Mouse (Mus musculus): ENCODE measurements at regions not wholly inside any gene's neighbourhood (a gene's known extent, or its start where the extent isn't known, plus 50 kb on each side); places are given as distances from the start of the nearest gene placed in this dataset.

DNA sequence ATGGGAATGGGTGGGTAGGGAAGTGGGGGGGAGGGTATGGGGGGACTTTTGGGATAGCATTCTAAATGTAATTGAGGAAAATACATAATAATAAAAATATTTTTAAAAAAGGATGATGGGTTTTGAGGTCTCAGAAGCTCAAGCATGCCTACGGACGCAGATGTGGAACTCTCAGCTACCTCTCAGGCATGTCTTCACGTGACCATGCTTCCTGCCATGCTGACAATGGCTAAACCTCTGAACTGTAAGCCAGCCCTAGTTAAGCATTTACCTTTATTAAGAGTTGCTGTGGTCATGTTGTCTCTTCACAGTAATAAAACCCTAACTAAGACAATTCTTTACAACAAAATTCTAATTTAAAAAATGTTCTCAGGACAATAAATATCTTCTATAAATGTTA, 80.0 kb downstream of the Tex36 start:
- no peak for DNase-seq (ENCODE audit: low spot score in 2 of 2)

DNA sequence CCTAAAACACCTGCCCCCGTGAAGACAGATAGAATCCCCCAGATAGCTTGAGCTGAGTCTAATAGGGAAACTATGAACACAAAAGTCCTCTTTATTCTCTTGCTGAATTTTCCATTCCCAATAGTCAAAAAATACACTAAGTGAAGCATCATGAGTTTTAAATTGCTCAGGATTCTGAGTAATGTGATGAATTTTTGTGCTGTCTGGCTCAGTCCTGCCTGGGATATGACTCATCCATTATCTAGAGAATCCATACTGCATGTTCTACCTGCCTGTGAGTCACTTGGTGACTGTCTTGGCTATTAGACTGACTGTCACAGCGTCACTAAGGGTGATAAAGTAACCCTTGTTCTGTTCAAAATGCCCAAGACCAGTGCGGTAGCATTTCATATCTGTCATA, 83.0 kb downstream of the Tex36 start:
- DNase-seq (ENCODE audit: low spot score in 2 of 2) = no peak

DNA sequence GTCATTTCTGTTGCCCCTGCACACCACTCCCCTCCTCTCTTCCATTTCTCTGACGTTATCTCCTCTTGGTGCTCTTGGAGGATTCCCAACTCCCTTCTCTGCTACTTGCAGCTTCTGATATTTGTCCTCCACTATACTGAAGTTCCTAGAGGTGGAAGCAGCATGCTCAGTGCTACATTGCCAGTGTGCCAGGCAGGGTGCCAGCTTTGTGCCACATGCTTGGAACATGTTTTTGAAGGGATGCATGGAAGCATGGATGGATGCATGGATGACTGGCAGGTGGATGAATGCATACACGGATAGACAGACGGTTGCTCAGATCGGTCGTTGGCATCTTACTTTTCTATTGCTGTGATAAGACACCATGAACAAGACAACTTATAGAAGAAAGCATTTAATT, 84.4 kb downstream of the Tex36 start:
- no peak for DNase-seq (ENCODE audit: low spot score in 2 of 2)

DNA sequence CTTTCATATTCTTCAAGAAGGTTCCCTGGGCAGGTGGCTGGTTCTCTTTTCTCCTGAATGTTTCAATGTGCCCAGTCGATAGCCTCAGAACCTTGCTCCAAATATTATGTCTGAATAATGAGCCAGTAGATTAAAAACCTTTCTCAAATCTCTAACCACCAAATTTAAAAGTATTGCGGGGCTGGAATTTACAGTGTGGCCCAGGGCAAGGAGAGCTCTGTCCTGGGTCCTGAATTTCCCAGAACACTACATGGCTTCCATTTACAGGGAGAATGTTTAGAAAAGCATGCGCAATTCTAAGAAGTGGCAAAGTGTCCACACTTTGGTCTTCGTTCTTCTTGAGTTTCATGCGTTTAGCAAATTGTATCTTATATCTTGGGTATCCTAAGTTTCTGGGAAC, 91.0 kb downstream of the Tex36 start:
- DNase-seq (ENCODE audit: low spot score in 2 of 2) = no peak

DNA sequence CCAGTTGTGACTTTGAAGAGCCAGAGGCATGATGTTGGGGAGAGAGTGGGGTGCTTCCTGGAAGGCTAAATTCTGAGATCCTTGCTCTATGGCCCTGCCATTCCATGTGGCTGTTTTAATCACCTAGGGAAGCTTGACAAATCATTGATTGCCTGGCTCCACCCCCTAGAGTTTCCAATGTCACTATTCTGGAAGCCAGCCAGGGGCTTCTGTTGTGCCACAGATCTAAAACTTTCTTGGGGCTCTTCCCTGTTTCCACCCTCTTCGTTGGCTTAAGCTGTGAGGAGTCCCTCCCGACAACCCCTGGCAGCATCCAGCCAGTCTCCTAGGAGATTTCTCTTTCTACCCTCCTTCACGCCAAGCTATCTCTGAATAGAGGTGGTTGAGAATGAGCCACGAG, 92.5 kb downstream of the Tex36 start:
- no peak for DNase-seq (ENCODE audit: low spot score in 2 of 2)

DNA sequence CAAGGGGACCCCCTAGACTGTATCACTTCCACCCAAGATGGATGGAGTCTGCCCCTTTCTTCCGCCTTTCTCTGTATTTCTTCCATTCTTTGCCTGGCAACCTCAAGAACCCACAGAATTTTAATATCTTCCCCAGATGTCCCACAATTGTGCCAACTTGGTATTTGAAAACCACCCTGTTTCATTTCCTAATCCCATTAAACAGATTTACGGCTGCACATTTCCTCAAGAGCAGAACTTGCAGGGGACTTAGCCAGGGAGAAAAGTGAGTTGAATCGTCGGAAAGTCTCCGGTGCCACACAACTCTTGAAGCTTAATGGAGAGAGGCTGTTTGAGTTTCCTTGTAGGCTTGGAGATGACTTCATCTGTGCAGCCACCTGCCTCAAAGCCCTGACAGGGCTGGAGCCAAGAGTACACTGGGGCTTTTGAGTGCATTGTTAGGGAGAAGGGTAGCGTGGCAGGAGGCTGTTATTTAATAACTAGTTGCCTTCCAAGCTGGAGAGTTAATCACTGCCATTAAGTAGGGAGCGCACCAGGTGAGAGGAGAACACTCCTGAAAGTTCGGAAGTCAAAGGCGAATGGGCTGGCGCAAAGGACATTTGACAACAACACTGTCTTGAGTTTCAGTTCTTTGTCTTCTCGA, 93.5 kb downstream of the Tex36 start:
- DNase-seq (ENCODE audit: low spot score in 2 of 2) = no peak

DNA sequence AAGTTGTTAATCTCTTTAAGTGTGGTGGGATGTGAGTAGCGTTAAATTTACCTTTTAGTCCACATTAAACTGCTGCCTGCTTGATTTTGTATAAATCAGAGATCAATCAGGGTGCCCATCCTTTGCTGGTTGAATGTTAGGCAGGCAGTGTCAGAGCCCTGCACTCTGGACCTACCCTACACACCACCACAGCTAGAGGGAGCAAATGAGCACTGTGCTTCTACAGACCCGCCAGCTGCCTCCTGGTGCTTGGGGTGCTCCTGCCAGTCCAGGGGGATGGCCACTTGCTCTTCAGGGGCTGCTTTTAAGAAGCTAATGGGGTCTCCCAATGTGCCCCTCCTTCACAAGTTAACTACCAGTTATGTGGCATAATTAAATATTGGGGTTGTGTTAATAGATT, 96.3 kb downstream of the Tex36 start:
- no peak for DNase-seq (ENCODE audit: low spot score in 2 of 2)

DNA sequence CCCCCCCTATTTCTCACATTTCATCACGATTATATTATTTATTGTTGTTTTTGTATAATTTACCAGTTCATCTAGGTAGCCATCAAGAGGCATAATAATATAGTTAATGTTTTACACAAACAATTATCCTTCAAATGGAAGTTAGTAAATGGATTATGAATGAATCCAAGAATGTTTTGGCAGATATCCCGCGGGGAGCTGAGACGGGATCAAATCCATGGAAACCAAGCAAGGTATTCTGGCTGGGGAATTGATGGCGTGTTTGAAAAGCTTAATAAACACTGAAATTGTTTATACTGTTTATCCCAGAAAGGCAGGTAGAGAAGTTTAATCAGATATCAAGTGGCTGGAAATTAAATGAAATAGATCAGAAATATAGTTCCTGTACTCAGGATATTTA, 98.0 kb downstream of the Tex36 start:
- DNase-seq (ENCODE audit: low spot score in 2 of 2) = no peak

DNA sequence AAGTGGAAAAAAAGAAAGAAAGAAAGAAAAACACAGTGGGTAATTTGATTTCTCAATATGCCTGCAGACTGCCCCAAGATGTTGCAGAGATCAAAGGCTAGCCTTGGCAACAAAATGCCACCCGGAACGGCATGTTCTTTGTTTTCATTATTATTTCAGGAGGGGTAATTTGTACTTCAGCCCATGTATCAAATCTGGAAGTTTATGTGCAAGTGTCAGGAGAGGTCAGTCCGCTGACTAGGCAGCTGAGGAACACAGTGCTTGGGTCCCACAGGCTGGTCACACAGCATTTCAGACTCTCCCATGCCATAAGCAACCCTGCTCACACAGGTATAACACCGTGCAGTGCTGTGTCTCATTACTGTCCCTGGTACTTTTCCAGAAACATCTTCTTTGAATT, 99.2 kb downstream of the Tex36 start:
- no peak for DNase-seq (ENCODE audit: low spot score in 2 of 2)

DNA sequence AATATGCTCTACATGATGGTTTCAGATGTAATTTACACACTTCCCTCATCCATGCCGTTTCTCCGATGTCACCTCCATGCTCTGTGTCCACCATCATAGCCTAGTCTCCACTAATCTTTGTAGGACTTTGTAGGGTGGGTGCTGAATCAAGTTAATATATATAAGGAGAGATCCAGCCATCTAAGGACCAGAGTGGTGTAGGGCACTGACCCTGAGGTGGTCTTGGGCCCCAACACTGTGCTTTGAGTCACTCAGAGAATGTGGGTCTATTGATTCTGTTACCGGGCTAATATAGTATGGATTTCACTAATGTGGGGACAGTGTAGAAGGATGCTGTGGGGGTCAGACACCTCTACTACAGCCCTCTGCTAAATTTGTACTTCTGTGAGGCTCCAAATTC, 104.4 kb downstream of the Tex36 start:
- no peak for DNase-seq (ENCODE audit: low spot score in 2 of 2)

DNA sequence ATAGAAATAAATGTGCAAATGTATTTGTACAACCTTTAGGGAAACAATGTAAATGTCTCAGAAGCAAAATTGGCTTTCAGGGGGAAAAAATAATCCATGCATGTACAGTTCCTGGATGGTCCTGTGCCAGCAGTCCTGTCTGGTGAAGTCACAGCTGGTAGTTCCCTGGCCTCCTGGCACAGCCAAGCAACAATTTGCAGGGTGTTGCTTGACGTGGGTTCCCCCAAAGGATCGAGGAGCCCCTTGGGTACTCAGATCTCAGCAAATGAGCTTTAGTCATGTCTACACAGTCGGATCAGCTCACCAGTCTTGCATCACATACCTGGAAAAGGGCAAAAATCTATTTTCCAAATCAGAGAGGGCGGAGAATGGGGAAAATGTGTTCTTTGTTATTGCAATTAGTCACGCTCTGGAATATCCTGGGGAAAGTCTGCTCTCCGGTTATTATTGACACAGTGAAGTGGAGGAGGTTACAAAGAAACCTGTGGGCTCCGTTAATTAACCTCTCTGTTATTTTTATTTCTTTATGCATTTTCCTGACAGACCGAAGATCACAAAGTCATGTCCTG, 106.9 kb downstream of the Tex36 start:
- no peak for DNase-seq (ENCODE audit: low spot score in 2 of 2)

DNA sequence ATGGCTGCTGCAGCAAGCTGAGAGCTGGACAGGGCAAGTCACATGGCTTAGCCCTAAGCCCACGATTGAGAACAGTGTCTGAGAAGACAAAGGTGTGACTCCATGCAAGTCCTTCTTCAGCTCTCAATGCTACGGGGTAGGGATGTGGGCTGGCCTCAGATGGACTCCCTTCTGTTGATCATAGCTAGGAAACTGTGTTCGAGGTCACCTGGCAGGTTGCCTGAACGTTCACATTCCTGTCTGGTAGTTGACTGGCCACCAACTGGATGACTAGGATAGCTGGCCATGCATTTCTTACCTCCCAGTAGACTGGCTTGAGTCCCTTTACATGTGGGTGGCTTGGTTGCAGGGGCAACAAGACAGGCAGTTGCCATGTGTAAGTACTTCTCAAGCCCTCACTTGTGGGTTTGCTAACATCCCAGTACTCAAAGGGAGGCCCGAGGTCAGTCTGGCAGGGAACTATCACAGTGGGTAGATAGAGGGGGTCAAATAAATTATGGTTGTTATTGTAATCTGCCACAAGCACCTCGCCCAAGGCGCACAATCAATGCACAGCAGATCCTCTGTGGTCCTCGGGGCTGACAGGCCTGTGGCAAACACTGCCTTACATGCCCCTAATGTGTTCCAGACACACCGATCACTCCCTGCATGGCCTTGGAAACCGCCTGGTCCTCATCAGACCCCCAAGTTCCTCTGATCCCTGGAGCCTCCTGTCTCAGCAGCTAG, 107.5 kb downstream of the Tex36 start:
- no peak for DNase-seq (ENCODE audit: low spot score in 2 of 2)

DNA sequence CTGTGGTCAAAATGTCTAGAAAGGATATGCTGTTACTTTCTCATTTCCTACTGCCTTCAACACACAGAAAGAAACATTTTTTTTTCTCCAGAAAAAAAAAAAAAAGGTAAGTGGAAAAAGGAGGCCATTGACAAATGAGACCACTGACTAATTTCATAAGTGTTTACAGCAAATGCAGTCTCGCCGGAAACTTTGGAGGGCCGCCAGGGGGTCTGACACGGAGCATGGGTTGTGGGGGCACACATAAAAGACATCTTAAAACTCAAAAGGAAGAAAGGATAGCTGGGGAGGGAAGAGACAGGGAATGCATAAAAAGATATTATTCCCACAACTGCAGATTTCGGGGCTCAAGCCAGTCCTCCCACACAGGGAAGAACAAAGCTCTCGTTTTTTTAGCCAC, 109.3 kb downstream of the Tex36 start:
- DNase-seq (ENCODE audit: low spot score in 2 of 2) = no peak

DNA sequence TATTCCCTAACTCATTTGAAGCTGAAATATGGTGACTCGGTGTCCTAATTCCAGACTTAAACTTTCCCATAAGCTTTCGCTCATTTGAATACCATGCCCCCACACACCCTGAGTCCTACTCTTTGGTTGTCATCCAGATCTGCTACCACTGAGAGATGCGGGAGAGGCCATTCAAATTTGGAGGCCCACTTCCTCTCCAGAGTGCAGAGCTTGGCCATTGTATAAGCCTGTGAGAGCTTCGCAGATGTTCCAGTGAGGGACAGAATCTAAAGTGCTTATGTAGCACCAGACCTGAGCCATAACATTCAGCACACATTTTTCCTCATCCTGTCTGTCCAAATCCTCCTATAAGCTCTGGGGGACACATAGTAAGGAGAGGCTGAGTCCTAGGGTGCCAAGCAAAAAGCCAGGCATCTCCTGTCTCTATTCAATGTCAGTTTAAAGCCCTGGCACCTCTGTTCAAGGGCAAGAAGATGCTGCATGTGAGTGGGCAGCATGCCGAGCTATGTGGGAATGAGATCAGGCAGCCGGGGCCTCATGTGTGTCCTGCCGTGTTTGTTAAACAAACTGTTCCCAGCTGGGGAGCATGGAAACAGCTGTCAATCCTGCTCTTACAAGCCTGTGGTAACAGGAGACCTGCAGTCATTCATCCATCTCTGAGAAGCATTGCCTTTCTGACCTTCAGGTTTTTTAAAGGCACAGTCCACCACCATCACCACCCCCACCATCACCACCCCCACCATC, 113.9 kb downstream of the Tex36 start:
- no peak for DNase-seq (ENCODE audit: low spot score in 2 of 2)

DNA sequence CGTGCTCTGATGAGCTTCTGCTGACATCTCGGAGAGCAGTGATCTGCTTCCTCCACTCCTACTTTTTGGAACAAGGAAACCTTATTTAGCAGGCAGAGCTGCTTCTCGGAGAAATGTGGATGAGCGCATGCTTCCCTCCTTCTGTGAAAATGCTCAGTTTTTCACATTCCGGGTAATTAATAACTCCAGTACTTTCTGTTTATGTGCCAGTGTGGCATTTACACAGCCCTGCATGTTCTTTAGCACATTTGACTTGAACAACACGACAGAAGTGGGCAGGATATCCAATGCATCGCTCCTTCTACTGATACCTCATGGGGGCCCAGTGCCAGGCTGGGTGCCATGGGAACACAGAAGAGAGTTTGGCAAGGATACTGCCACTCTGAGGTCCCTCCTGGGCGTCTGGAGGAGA, 117.5 kb downstream of the Tex36 start:
- no peak for DNase-seq (ENCODE audit: low spot score in 2 of 2)

DNA sequence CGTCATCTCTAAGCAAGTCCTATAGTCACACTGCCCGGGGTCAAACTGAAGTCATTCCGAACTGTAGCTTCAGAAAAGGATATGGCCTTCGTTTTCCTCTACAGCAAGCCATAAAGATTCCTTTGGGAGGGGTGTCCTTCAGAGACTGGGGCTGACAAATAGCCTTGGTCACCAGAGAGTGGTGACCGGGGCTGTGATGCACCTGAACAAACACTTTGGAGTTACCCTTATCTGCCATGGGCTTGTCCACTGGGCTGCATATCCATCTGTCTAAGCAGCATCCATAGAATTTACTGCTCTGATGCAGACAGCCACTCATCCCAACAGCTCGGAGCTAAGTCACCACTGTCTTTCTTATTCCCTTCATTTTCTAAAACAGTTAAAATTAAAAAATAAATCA, 120.4 kb downstream of the Tex36 start:
- no peak for DNase-seq (ENCODE audit: low spot score in 2 of 2)

DNA sequence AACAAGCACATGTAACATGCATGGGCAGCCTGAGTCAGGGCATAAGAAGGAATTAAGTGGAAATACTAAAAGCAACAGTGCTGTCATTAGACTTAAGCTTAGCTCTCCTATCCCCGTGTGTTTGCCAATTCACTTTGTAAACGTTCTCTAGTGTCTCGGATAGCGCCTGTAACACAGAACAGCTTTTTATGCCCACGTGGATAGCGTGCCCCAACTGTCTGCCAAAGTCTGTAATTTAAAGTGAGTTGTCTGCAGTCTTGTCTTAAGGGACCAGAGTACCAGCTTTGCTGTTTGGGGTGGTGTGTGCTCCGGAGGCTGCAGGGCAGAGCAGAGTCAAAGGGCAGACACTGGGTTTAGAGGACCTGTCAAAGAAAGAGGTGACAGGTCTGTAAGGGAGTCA, 122.3 kb downstream of the Tex36 start:
- DNase-seq (ENCODE audit: low spot score in 2 of 2) = no peak

DNA sequence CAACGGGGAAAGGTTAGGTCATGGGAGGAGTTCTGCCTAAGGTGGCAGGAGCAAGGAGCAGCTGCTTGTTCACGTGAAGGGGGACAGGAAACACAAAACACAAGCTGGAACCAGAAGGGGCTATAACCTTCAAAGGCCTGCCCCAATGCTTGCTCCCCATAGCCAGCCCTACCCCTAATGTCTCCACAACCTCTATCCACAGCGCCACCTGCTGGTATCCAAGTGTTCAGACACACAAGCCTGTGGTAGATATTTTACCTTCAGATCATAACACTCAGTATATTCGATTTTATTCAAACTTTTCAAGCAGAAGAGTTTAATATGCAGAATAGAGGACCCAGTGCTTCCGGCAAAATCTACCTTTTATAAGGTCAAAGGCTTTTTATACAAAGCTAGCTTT, 124.0 kb downstream of the Tex36 start:
- DNase-seq (ENCODE audit: low spot score in 2 of 2) = no peak

DNA sequence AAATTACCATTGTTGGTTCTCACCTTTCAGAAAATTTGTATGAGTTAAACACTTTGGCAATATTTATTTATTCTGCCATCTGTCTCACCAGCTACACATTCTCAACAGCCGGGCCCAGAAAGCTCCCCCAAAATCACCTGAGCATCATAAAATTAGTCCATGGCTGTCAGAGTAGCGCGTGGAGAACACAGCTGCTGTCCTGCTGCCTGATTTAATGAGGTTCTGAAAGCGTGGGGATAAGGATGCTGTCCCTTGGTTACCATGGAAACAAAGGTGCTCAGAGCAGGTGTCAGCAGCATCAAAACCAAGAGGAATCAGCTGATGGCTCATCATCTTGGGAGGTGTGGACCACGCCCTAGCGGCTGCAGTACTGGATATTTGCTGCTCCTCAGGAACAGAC, 124.7 kb downstream of the Tex36 start:
- DNase-seq (ENCODE audit: low spot score in 2 of 2) = no peak

DNA sequence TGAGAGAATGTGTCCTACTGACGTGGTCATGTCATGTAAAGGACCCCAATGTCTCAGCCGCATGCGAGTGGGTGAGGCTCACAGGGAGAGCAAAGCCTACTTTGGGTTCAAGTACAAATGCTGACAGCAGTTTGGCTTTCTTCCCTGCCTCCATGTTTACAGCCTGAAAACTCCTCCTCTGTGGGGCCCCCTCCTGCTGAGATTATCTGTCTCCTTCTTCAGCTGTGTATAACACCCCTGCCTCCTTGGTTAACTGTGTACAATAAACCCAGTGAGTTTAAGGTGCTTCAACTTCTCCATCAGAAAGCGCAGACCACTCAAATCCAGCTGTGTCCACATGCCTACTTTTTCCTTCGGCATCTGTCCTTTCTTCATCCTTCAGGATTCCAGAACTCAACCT, 130.3 kb downstream of the Tex36 start:
- DNase-seq (ENCODE audit: low spot score in 2 of 2) = no peak

DNA sequence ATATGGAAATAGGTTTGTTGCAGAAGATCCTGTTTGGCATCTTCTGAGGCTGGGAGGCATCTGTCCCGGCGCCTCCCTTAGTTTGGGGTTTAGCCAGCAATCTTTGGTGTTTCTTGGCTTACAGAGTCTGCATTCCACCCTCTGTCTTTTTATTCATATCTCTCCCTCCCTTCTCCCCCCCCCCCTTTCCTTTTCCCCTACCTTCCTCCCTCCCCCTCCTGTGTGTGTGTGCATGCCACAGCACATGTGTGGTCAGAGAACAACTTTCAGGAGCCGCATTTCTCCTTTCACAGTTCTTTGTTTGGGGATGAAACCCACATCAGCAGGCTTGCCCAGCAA, 131.4 kb downstream of the Tex36 start:
- no peak for DNase-seq (ENCODE audit: low spot score in 2 of 2)

DNA sequence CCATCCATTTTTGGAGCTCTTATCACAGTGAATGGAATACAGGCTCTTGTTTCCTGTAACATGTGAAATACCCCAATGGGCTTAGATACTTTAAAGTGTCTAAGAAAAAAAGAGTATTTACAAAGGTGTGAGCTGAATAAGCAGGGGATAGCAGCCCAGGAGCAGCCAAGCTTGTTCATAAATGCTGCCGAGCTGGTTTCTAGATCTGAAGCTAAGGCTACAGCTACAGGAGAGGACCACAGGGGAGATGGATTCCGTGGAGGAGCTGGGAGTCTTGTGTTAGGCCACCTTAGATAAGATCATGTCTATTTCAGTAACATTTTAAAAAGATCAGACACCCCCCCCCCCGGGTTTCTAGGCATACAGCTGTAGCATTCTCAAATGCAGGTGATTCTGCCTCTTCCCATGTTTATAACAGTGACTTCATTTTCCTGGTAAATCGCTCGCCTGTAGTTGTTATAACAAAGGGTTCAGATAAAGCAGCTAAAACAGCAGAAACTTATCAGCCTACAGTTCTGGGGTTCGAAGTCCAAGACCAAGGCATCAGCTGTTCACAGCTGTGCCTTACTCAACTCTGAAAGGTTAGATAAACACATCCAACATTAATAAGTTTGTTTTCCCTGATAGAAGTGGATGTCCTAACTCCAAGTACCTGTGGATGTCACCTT, 131.9 kb downstream of the Tex36 start:
- DNase-seq (ENCODE audit: low spot score in 2 of 2) = no peak
